Mouse (Mus musculus) neural tube, embryonic 14.5 days (tissue): Measurements from ENCODE around the gene Smc1b. TPM values are rescaled to one million over a fixed set of nuclear protein-coding genes. Genes with fewer than 3 reads are reported as not detected.
A peak's percentile ranks its signal among the peaks of the same experiment; 100 is the strongest.

Source experiments
- ATAC-seq: fragments of 200-750 bp; cut with Nextera tagmentation; 2 replicates; pipeline ENCODE4 v1.8.0; 2017; ENCODE audit warnings: low read depth, mild to moderate bottlenecking, moderate TSS enrichment, moderate library complexity
- H3K27ac ChIP-seq: fragments of 300-500 bp; sonication (generic); 2 replicates; pipeline ENCODE4 v1.5.1; 2014; ENCODE audit warnings: low read depth, mild to moderate bottlenecking, control low read depth, low read length, moderate library complexity, mixed read lengths
- H3K27me3 ChIP-seq: fragments of 300-500 bp; sonication (generic); 2 replicates; pipeline ENCODE4 v1.6.1; 2014; ENCODE audit warnings: low read length; ENCODE audit not compliant: control insufficient read depth, insufficient read depth
- H3K36me3 ChIP-seq: fragments of 300-500 bp; sonication (generic); 2 replicates; pipeline ENCODE4 v1.6.1; 2014; ENCODE audit warnings: low read length, mixed read lengths; ENCODE audit not compliant: control insufficient read depth, insufficient read depth
- H3K4me1 ChIP-seq: fragments of 300-500 bp; sonication (generic); 2 replicates; pipeline ENCODE4 v1.6.1; 2014; ENCODE audit warnings: low read length; ENCODE audit not compliant: control insufficient read depth, insufficient read depth
- H3K4me2 ChIP-seq: fragments of 300-500 bp; sonication (generic); 2 replicates; pipeline ENCODE4 v1.6.1; 2014; ENCODE audit warnings: mild to moderate bottlenecking, low read depth, low read length, control low read depth
- H3K4me3 ChIP-seq: fragments of 300-500 bp; sonication (generic); 2 replicates; pipeline ENCODE4 v1.5.1; 2014; ENCODE audit warnings: low read depth, low read length, control low read depth, mixed read lengths
- H3K9ac ChIP-seq: fragments of 300-500 bp; sonication (generic); replicated peaks from 2 replicates; pipeline ENCODE4 v1.6.1; 2014; ENCODE audit warnings: low read depth, mild to moderate bottlenecking, control low read depth, low read length, mixed read lengths
- H3K9me3 ChIP-seq: fragments of 300-500 bp; sonication (generic); 2 replicates; pipeline ENCODE4 v1.6.1; 2016; ENCODE audit warnings: low read length; ENCODE audit not compliant: control insufficient read depth
- WGBS: fragments of 180-500 bp; shearing (Covaris S2); extraction: QIAGEN DNeasy Blood & Tissue Kit; methylation state at CpG from one replicate; pipeline ENCODE4 v1.1.7; 2014; 5-methylcytosine and 5-hydroxymethylcytosine counted together
- polyA plus RNA-seq: library from polyadenylated mRNA; unstranded; fragments of >200 nt; fragmentation: Nextera tagmentation; extraction: Ambion mirVana; gene quantifications from 2 replicates; pipeline ENCODE4 v1.2.1, GENCODE M21; 2014

The Smc1b gene
- 0.08 and 0.35 TPM in 2 replicates for polyA plus RNA-seq

- Histone ChIP-seq H3K9me3 (no peaks in the 10 kb centered on the region), H3K4me1 (no peaks in the 10 kb centered on the region), H3K9ac (no peak within 1 kb of the TSS), H3K27ac (no peak within 1 kb of the TSS), H3K4me3 (peak within 1 kb of the TSS; percentile 34), H3K36me3 (no peaks in the 10 kb centered on the region), H3K27me3 (0 out of 2 replicates have a peak, but pooled peaks cover 2% of the 10 kb centered on the region), H3K4me2 (peak within 1 kb of the TSS; percentile 65)
- peak; percentile 51; the same call in 1 of the 2 replicates for ATAC-seq
- 32% methylated on average over 53 of the region's 58 CpGs for WGBS
Observed at GRCm38 (mm10) chr15:85131275-85132192, at the start of gene Smc1b, which contains the start of gene Ribc2. Gene Smc1b, minus strand, starts transcription at chr15:85131964. Gene Ribc2, plus strand, starts transcription at chr15:85132078.

GRCm38 (mm10) chr15:85180368-85180767 is 48.6 kb upstream of the Smc1b start:
- no peak overlapping the region for H3K4me3 ChIP-seq
- H3K9me3 ChIP-seq = no peaks in the 10 kb centered on the region
- H3K27ac ChIP-seq = no peak overlapping the region
- no peaks in the 10 kb centered on the region for H3K4me1 ChIP-seq
- no peaks in the 10 kb centered on the region for H3K27me3 ChIP-seq
- H3K36me3 ChIP-seq = no peaks in the 10 kb centered on the region
- H3K9ac ChIP-seq = no peak overlapping the region
- H3K4me2 ChIP-seq = no peak overlapping the region
- ATAC-seq = no peak

- H3K27ac ChIP-seq = no peak overlapping the region
- no peak for ATAC-seq
- H3K9me3 ChIP-seq = no peaks in the 10 kb centered on the region
- H3K4me1 ChIP-seq = no peaks in the 10 kb centered on the region
- 61% methylated on average over 7 of the region's 7 CpGs for WGBS
- H3K36me3 ChIP-seq = no peaks in the 10 kb centered on the region
- H3K27me3 ChIP-seq = no peaks in the 10 kb centered on the region
- no peak overlapping the region for H3K4me3 ChIP-seq
- no peak overlapping the region for H3K9ac ChIP-seq
- H3K4me2 ChIP-seq = no peak overlapping the region
Observed at GRCm38 (mm10) chr15:85179528-85180180, 47.9 kb upstream of the Smc1b start.

GRCm38 (mm10) chr15:85178172-85178571 is 46.4 kb upstream of the Smc1b start:
- Histone ChIP-seq H3K36me3 (no peaks in the 10 kb centered on the region), H3K9me3 (no peaks in the 10 kb centered on the region), H3K27me3 (no peaks in the 10 kb centered on the region), H3K4me3 (no peak overlapping the region), H3K27ac (no peak overlapping the region), H3K9ac (no peak overlapping the region), H3K4me2 (no peak overlapping the region), H3K4me1 (no peaks in the 10 kb centered on the region)
- 81% methylated on average over 6 of the region's 6 CpGs for WGBS
- no peak for ATAC-seq

GRCm38 (mm10) chr15:85177576-85177975 is 45.8 kb upstream of the Smc1b start:
- Histone ChIP-seq H3K4me2 (no peak overlapping the region), H3K27ac (no peak overlapping the region), H3K4me3 (no peak overlapping the region), H3K27me3 (no peaks in the 10 kb centered on the region), H3K9ac (no peak overlapping the region), H3K4me1 (no peaks in the 10 kb centered on the region), H3K36me3 (no peaks in the 10 kb centered on the region), H3K9me3 (no peaks in the 10 kb centered on the region)
- 73% methylated on average over 8 of the region's 8 CpGs for WGBS
- ATAC-seq = no peak

GRCm38 (mm10) chr15:85174060-85174459 is 42.3 kb upstream of the Smc1b start:
- H3K9me3 ChIP-seq = no peaks in the 10 kb centered on the region
- H3K4me1 ChIP-seq = no peaks in the 10 kb centered on the region
- H3K36me3 ChIP-seq = no peaks in the 10 kb centered on the region
- H3K9ac ChIP-seq = no peak overlapping the region
- H3K4me3 ChIP-seq = no peak overlapping the region
- H3K27ac ChIP-seq = no peak overlapping the region
- WGBS = 79% methylated on average over 10 of the region's 10 CpGs
- no peak for ATAC-seq
- no peaks in the 10 kb centered on the region for H3K27me3 ChIP-seq
- no peak overlapping the region for H3K4me2 ChIP-seq

GRCm38 (mm10) chr15:85173425-85173824 is 41.7 kb upstream of the Smc1b start:
- 87% methylated on average over 8 of the region's 8 CpGs for WGBS
- Histone ChIP-seq H3K36me3 (no peaks in the 10 kb centered on the region), H3K27ac (no peak overlapping the region), H3K4me2 (no peak overlapping the region), H3K9me3 (no peaks in the 10 kb centered on the region), H3K27me3 (no peaks in the 10 kb centered on the region), H3K9ac (no peak overlapping the region), H3K4me1 (no peaks in the 10 kb centered on the region), H3K4me3 (no peak overlapping the region)
- no peak for ATAC-seq

GRCm38 (mm10) chr15:85172054-85172453 is 40.3 kb upstream of the Smc1b start:
- H3K9me3 ChIP-seq = no peaks in the 10 kb centered on the region
- WGBS = 79% methylated on average over 2 of the region's 2 CpGs
- no peaks in the 10 kb centered on the region for H3K36me3 ChIP-seq
- no peaks in the 10 kb centered on the region for H3K4me1 ChIP-seq
- H3K9ac ChIP-seq = no peak overlapping the region
- H3K4me3 ChIP-seq = no peak overlapping the region
- no peak for ATAC-seq
- H3K27me3 ChIP-seq = no peaks in the 10 kb centered on the region
- H3K27ac ChIP-seq = no peak overlapping the region
- H3K4me2 ChIP-seq = no peak overlapping the region

GRCm38 (mm10) chr15:85167086-85167679 is 35.4 kb upstream of the Smc1b start:
- 43% methylated on average over 12 of the region's 12 CpGs for WGBS
- no peaks in the 10 kb centered on the region for H3K36me3 ChIP-seq
- H3K9ac ChIP-seq = no peak overlapping the region
- no peak overlapping the region for H3K27ac ChIP-seq
- H3K9me3 ChIP-seq = no peaks in the 10 kb centered on the region
- no peaks in the 10 kb centered on the region for H3K27me3 ChIP-seq
- H3K4me1 ChIP-seq = no peaks in the 10 kb centered on the region
- ATAC-seq = no peak
- no peak overlapping the region for H3K4me2 ChIP-seq
- H3K4me3 ChIP-seq = no peak overlapping the region
